Mouse (Mus musculus) heart, adult 2 months (tissue): Measurements from ENCODE around the gene Parp1. TPM values are rescaled to one million over a fixed set of nuclear protein-coding genes. Genes with fewer than 3 reads are reported as not detected.
A peak's percentile ranks its signal among the peaks of the same experiment; 100 is the strongest.
"Not testable (repeated sequence)": the region's sequence is repeated elsewhere in the genome, so short reads cannot be mapped to it uniquely, and the experiment has no call there.

Source experiments
- DNase-seq, 2 experiments: peaks; one replicate each; pipeline ENCODE4 v3.0.0; 2021
- H3K27ac ChIP-seq: fragments of 200-600 bp; 2 replicates; pipeline ENCODE4 v1.8.1; 2022
- H3K27me3 ChIP-seq: fragments of 200-500 bp; 2 replicates; pipeline ENCODE4 v1.6.1; 2012; ENCODE audit warnings: mild to moderate bottlenecking, low read length, inconsistent platforms, mixed read lengths; ENCODE audit not compliant: control insufficient read depth, insufficient read depth
- H3K36me3 ChIP-seq: fragments of 200-500 bp; 2 replicates; pipeline ENCODE4 v1.6.1; 2012; ENCODE audit warnings: low read length, inconsistent platforms; ENCODE audit not compliant: control insufficient read depth, insufficient read depth
- H3K4me1 ChIP-seq: fragments of 200-500 bp; 2 replicates; pipeline ENCODE4 v1.6.1; 2011; ENCODE audit warnings: low read length; ENCODE audit not compliant: control insufficient read depth, insufficient read depth
- H3K4me3 ChIP-seq: fragments of 200-600 bp; 2 replicates; pipeline ENCODE4 v1.8.1; 2022
- H3K79me2 ChIP-seq: fragments of 200-500 bp; replicated peaks from 2 replicates; pipeline ENCODE4 v1.6.1; 2012; ENCODE audit warnings: mild to moderate bottlenecking, inconsistent platforms, low read length, moderate library complexity, mixed read lengths; ENCODE audit not compliant: control insufficient read depth, insufficient read depth
- H3K9ac ChIP-seq: fragments of 200-500 bp; 2 replicates; pipeline ENCODE4 v1.6.1; 2012; ENCODE audit warnings: low read depth, mild to moderate bottlenecking, control low read depth, inconsistent platforms, low read length, mixed read lengths
- CTCF ChIP-seq: fragments of 200-600 bp; IDR thresholded peaks from 2 replicates; pipeline ENCODE4 v1.8.1; 2022; ENCODE audit warnings: antibody characterized with exemption, mild to moderate bottlenecking, moderate library complexity
- EP300 ChIP-seq: fragments of 200-500 bp; IDR thresholded peaks from 2 replicates; pipeline ENCODE4 v1.6.1; 2011; ENCODE audit warnings: low read depth, low read length, control low read depth; ENCODE audit not compliant: insufficient read depth
- POLR2A ChIP-seq: fragments of 200-500 bp; IDR thresholded peaks from 2 replicates; pipeline ENCODE4 v1.6.1; 2011; ENCODE audit warnings: mild to moderate bottlenecking, low read depth, low read length, control low read depth; ENCODE audit not compliant: insufficient read depth
- whole genome bisulfite sequencing: fragments of 180-500 bp; shearing (Covaris S2); methylation state at CpG from one replicate; pipeline ENCODE4 v1.1.7; 2018; 5-methylcytosine and 5-hydroxymethylcytosine counted together
- intact Hi-C: fragments of 180-260 bp; cut with DNase I; formaldehyde crosslinking; loops from one replicate; pipeline ENCODE4 v1.15.1; 2025
- polyA plus RNA-seq: library from polyadenylated mRNA; depleted of rRNA; stranded (reverse); fragments of >200 nt; gene quantifications from 2 replicates; pipeline ENCODE4 v1.2.3, GENCODE M21; 2012
- total RNA-seq, 2 experiments: library from RNA; stranded (reverse); gene quantifications; 2 replicates each; pipeline ENCODE4 v1.2.3; 2021

Gene Parp1
- total and polyA plus RNA-seq, 3 experiments, result 19.5 to 60.2 (median 56.9) TPM

GRCm38 (mm10) chr1:180606796-180607577 lies 38.3 kb downstream of the Parp1 start:
- Histone ChIP-seq H3K36me3 (peaks cover 3% of the 10 kb centered on the region; the same call in 1 of the 2 replicates), H3K4me1 (peaks cover 8% of the 10 kb centered on the region), H3K27ac (peak overlapping the region; percentile 40; the same call in 1 of the 2 replicates), H3K9ac (no peak overlapping the region), H3K79me2 (no peaks in the 10 kb centered on the region), H3K27me3 (no peaks in the 10 kb centered on the region), H3K4me3 (no peak overlapping the region)
- WGBS, result 63% methylated on average over 10 of the region's 10 CpGs
- intact Hi-C loops, result no loop called here
- peak; percentile 18 to 24 for DNase-seq
- TF ChIP-seq POLR2A (no peak), EP300 (no peak), CTCF (no peak)

- DNase-seq, result no peak
- WGBS, result 87% methylated on average over 2 of the region's 2 CpGs
- H3K27me3 ChIP-seq, result no peaks in the 10 kb centered on the region
- H3K27ac ChIP-seq, result no peak overlapping the region
- no peak for TF ChIP-seq EP300
- TF ChIP-seq CTCF, result no peak
- TF ChIP-seq POLR2A, result no peak
- no peaks in the 10 kb centered on the region for H3K79me2 ChIP-seq
- no peak overlapping the region for H3K9ac ChIP-seq
- H3K36me3 ChIP-seq, result peaks cover 3% of the 10 kb centered on the region; the same call in 1 of the 2 replicates
- peaks cover 8% of the 10 kb centered on the region for H3K4me1 ChIP-seq
- H3K4me3 ChIP-seq, result no peak overlapping the region
- intact Hi-C loops, result no loop called here
Measured at GRCm38 (mm10) chr1:180607578-180607879, 38.8 kb downstream of the Parp1 start.

GRCm38 (mm10) chr1:180611842-180612241 lies 43.1 kb downstream of the Parp1 start:
- 94% methylated on average over 11 of the region's 14 CpGs for WGBS

GRCm38 (mm10) chr1:180616762-180617161 lies 48.0 kb downstream of the Parp1 start:
- no peak overlapping the region for H3K4me3 ChIP-seq
- TF ChIP-seq POLR2A (no peak), CTCF (no peak), EP300 (no peak)
- no peak for DNase-seq
- H3K9ac ChIP-seq, result no peak overlapping the region
- no peaks in the 10 kb centered on the region for H3K4me1 ChIP-seq
- no peaks in the 10 kb centered on the region for H3K36me3 ChIP-seq
- no peaks in the 10 kb centered on the region for H3K79me2 ChIP-seq
- WGBS, result 95% methylated on average over 3 of the region's 3 CpGs
- no peaks in the 10 kb centered on the region for H3K27me3 ChIP-seq
- H3K27ac ChIP-seq, result no peak overlapping the region
- intact Hi-C loops, result no loop called here

More at GRCm38 (mm10) chr1:180611842-180612241, 43.1 kb downstream of the Parp1 start:
- H3K27me3 ChIP-seq, intact Hi-C loops, H3K27ac ChIP-seq, H3K36me3 ChIP-seq, H3K79me2 ChIP-seq, H3K9ac ChIP-seq, H3K4me1 ChIP-seq, DNase-seq, H3K4me3 ChIP-seq: not testable (repeated sequence)

GRCm38 (mm10) chr1:180622389-180622788 lies 53.7 kb downstream of the Parp1 start:
- 62% methylated on average over 4 of the region's 4 CpGs for WGBS
- H3K79me2 ChIP-seq, result no peaks in the 10 kb centered on the region
- no peak overlapping the region for H3K4me3 ChIP-seq
- DNase-seq, result no peak
- no peak overlapping the region for H3K9ac ChIP-seq
- intact Hi-C loops, result no loop called here
- no peaks in the 10 kb centered on the region for H3K27me3 ChIP-seq
- no peak overlapping the region for H3K27ac ChIP-seq
- no peaks in the 10 kb centered on the region for H3K36me3 ChIP-seq
- no peak for TF ChIP-seq CTCF
- no peak for TF ChIP-seq EP300
- no peak for TF ChIP-seq POLR2A
- H3K4me1 ChIP-seq, result peaks cover 2% of the 10 kb centered on the region; the same call in 1 of the 2 replicates

GRCm38 (mm10) chr1:180623911-180624310 lies 55.2 kb downstream of the Parp1 start:
- no peaks in the 10 kb centered on the region for H3K27me3 ChIP-seq
- H3K4me1 ChIP-seq, result peaks cover 2% of the 10 kb centered on the region; the same call in 1 of the 2 replicates
- no peak for DNase-seq
- WGBS, result 95% methylated on average over 2 of the region's 2 CpGs
- H3K79me2 ChIP-seq, result no peaks in the 10 kb centered on the region
- no peak overlapping the region for H3K4me3 ChIP-seq
- H3K9ac ChIP-seq, result no peak overlapping the region
- TF ChIP-seq CTCF (peak; percentile 53), POLR2A (no peak)
- H3K27ac ChIP-seq, result no peak overlapping the region
- intact Hi-C loops, result loop anchor here (2.0 kb wide), 1 partner anchor 19 kb away; no protein-coding TSS in a partner anchor
- H3K36me3 ChIP-seq, result no peaks in the 10 kb centered on the region
